Mouse (Mus musculus): ENCODE data around the gene Prdx2. TPM values are rescaled to one million over a fixed set of nuclear protein-coding genes. Genes with fewer than 3 reads are reported as not detected.

The Prdx2 gene
- polyA plus RNA-seq, 1 experiment, result 351 TPM

GRCm38 (mm10) chr8:84989311-84989731 is 19.9 kb downstream of the Prdx2 start:
- TF ChIP-seq POLR2A (IDR thresholded peaks at IDR 0.05; ENCODE audit: borderline replicate concordance, insufficient read depth, low read length) (no peak), CTCF (IDR thresholded peaks at IDR 0.05; ENCODE audit: borderline replicate concordance, insufficient read depth, low read depth, low read length) (no peak)
- Histone ChIP-seq H3K4me1 (ENCODE audit: control insufficient read depth, insufficient read depth, low read length) (peaks cover 5% of the 10 kb centered on the region; the same call in 1 of the 2 replicates), H3K27me3 (ENCODE audit: control insufficient read depth, insufficient read depth, low read length) (no peaks in the 10 kb centered on the region), H3K27ac (ENCODE audit: insufficient read depth, low read length) (no peak overlapping the region), H3K4me3 (replicated peaks; ENCODE audit: insufficient read depth, low read depth, low read length) (no peak overlapping the region)
- DNase-seq, result no peak
- WGBS, result 15% methylated on average over 15 of the region's 15 CpGs

- Histone ChIP-seq H3K27ac (ENCODE audit: insufficient read depth, low read length) (peak overlapping the region; percentile 21; the same call in 1 of the 2 replicates), H3K27me3 (ENCODE audit: control insufficient read depth, insufficient read depth, low read length) (no peaks in the 10 kb centered on the region), H3K4me3 (replicated peaks; ENCODE audit: insufficient read depth, low read depth, low read length) (peak overlapping the region; percentile 58), H3K4me1 (ENCODE audit: control insufficient read depth, insufficient read depth, low read length) (peaks cover 5% of the 10 kb centered on the region; the same call in 1 of the 2 replicates)
- TF ChIP-seq POLR2A (IDR thresholded peaks at IDR 0.05; ENCODE audit: borderline replicate concordance, insufficient read depth, low read length) (no peak), CTCF (IDR thresholded peaks at IDR 0.05; ENCODE audit: borderline replicate concordance, insufficient read depth, low read depth, low read length) (peak; percentile 75)
- 2% methylated on average over 15 of the region's 15 CpGs for WGBS
- peak; percentile 88 to 93 for DNase-seq
Observed at GRCm38 (mm10) chr8:84989810-84990209, 20.4 kb downstream of the Prdx2 start.

- H3K4me3 ChIP-seq (replicated peaks; ENCODE audit: insufficient read depth, low read depth, low read length), result peak within 1 kb of the TSS; percentile 58
- no peaks in the 10 kb centered on the region for H3K27me3 ChIP-seq (ENCODE audit: control insufficient read depth, insufficient read depth, low read length)
- H3K4me1 ChIP-seq (ENCODE audit: control insufficient read depth, insufficient read depth, low read length), result peaks cover 5% of the 10 kb centered on the region; the same call in 1 of the 2 replicates
- under 1% methylated on average over 28 of the region's 28 CpGs for WGBS
- H3K27ac ChIP-seq (ENCODE audit: insufficient read depth, low read length), result peak within 1 kb of the TSS; percentile 21; the same call in 1 of the 2 replicates
- peak; percentile 93 for TF ChIP-seq CTCF (IDR thresholded peaks at IDR 0.05; ENCODE audit: borderline replicate concordance, insufficient read depth, low read depth, low read length)
- peak; percentile 60; the same call in 1 of the 2 replicates for TF ChIP-seq POLR2A (IDR thresholded peaks at IDR 0.05; ENCODE audit: borderline replicate concordance, insufficient read depth, low read length)
- DNase-seq, result peak; percentile 97 to 98
Observed at GRCm38 (mm10) chr8:84990349-84990748, 21.0 kb downstream of the Prdx2 start, which contains the start of gene Hook2. Hook2 (plus strand) TSS chr8:84990603.

- H3K4me3 ChIP-seq (replicated peaks; ENCODE audit: insufficient read depth, low read depth, low read length), result peak overlapping the region; percentile 58
- DNase-seq, result no peak
- no peak for TF ChIP-seq POLR2A (IDR thresholded peaks at IDR 0.05; ENCODE audit: borderline replicate concordance, insufficient read depth, low read length)
- no peak for TF ChIP-seq CTCF (IDR thresholded peaks at IDR 0.05; ENCODE audit: borderline replicate concordance, insufficient read depth, low read depth, low read length)
- H3K27ac ChIP-seq (ENCODE audit: insufficient read depth, low read length), result 0 out of 2 replicates have a peak overlapping the region, but pooled peaks have one; percentile 9
- H3K4me1 ChIP-seq (ENCODE audit: control insufficient read depth, insufficient read depth, low read length), result peaks cover 5% of the 10 kb centered on the region; the same call in 1 of the 2 replicates
- H3K27me3 ChIP-seq (ENCODE audit: control insufficient read depth, insufficient read depth, low read length), result no peaks in the 10 kb centered on the region
- WGBS, result 3% methylated on average over 15 of the region's 15 CpGs
Observed at GRCm38 (mm10) chr8:84990836-84991235, 21.4 kb downstream of the Prdx2 start.

- no peak overlapping the region for H3K27ac ChIP-seq (ENCODE audit: insufficient read depth, low read length)
- no peak overlapping the region for H3K4me3 ChIP-seq (replicated peaks; ENCODE audit: insufficient read depth, low read depth, low read length)
- TF ChIP-seq POLR2A (IDR thresholded peaks at IDR 0.05; ENCODE audit: borderline replicate concordance, insufficient read depth, low read length), result no peak
- TF ChIP-seq CTCF (IDR thresholded peaks at IDR 0.05; ENCODE audit: borderline replicate concordance, insufficient read depth, low read depth, low read length), result no peak
- no peaks in the 10 kb centered on the region for H3K27me3 ChIP-seq (ENCODE audit: control insufficient read depth, insufficient read depth, low read length)
- WGBS, result 95% methylated on average over 9 of the region's 9 CpGs
- peaks cover 3% of the 10 kb centered on the region; the same call in 1 of the 2 replicates for H3K4me1 ChIP-seq (ENCODE audit: control insufficient read depth, insufficient read depth, low read length)
- no peak for DNase-seq
Observed at GRCm38 (mm10) chr8:84994375-84994774, 25.0 kb downstream of the Prdx2 start.

GRCm38 (mm10) chr8:84995680-84996079 is 26.3 kb downstream of the Prdx2 start:
- H3K4me3 ChIP-seq (replicated peaks; ENCODE audit: insufficient read depth, low read depth, low read length), result no peak overlapping the region
- no peak overlapping the region for H3K27ac ChIP-seq (ENCODE audit: insufficient read depth, low read length)
- DNase-seq, result no peak
- WGBS, result 19% methylated on average over 25 of the region's 25 CpGs
- TF ChIP-seq CTCF (IDR thresholded peaks at IDR 0.05; ENCODE audit: borderline replicate concordance, insufficient read depth, low read depth, low read length) (no peak), POLR2A (IDR thresholded peaks at IDR 0.05; ENCODE audit: borderline replicate concordance, insufficient read depth, low read length) (no peak)
- H3K4me1 ChIP-seq (ENCODE audit: control insufficient read depth, insufficient read depth, low read length), result peaks cover 2% of the 10 kb centered on the region; the same call in 1 of the 2 replicates
- H3K27me3 ChIP-seq (ENCODE audit: control insufficient read depth, insufficient read depth, low read length), result no peaks in the 10 kb centered on the region

GRCm38 (mm10) chr8:84996978-84997377 is 27.6 kb downstream of the Prdx2 start:
- Histone ChIP-seq H3K4me3 (replicated peaks; ENCODE audit: insufficient read depth, low read depth, low read length) (no peak overlapping the region), H3K27me3 (ENCODE audit: control insufficient read depth, insufficient read depth, low read length) (no peaks in the 10 kb centered on the region), H3K27ac (ENCODE audit: insufficient read depth, low read length) (no peak overlapping the region), H3K4me1 (ENCODE audit: control insufficient read depth, insufficient read depth, low read length) (no peaks in the 10 kb centered on the region; the same call in 1 of the 2 replicates)
- 86% methylated on average over 5 of the region's 5 CpGs for whole genome bisulfite sequencing
- DNase-seq, result no peak
- no peak for TF ChIP-seq CTCF (IDR thresholded peaks at IDR 0.05; ENCODE audit: borderline replicate concordance, insufficient read depth, low read depth, low read length)
- TF ChIP-seq POLR2A (IDR thresholded peaks at IDR 0.05; ENCODE audit: borderline replicate concordance, insufficient read depth, low read length), result no peak

GRCm38 (mm10) chr8:84997649-84998295 is 28.4 kb downstream of the Prdx2 start:
- 0 out of 2 replicates have a peak overlapping the region, but pooled peaks have one; percentile 17 for H3K27ac ChIP-seq (ENCODE audit: insufficient read depth, low read length)
- no peaks in the 10 kb centered on the region for H3K27me3 ChIP-seq (ENCODE audit: control insufficient read depth, insufficient read depth, low read length)
- no peaks in the 10 kb centered on the region; the same call in 1 of the 2 replicates for H3K4me1 ChIP-seq (ENCODE audit: control insufficient read depth, insufficient read depth, low read length)
- peak; percentile 93 to 96 for DNase-seq
- TF ChIP-seq POLR2A (IDR thresholded peaks at IDR 0.05; ENCODE audit: borderline replicate concordance, insufficient read depth, low read length) (peak; percentile 66; the same call in 1 of the 2 replicates), CTCF (IDR thresholded peaks at IDR 0.05; ENCODE audit: borderline replicate concordance, insufficient read depth, low read depth, low read length) (peak; percentile 96)
- peak overlapping the region; percentile 36 for H3K4me3 ChIP-seq (replicated peaks; ENCODE audit: insufficient read depth, low read depth, low read length)
- WGBS, result 2% methylated on average over 19 of the region's 19 CpGs
